Mouse (Mus musculus): Measurements from ENCODE around the gene Sgsm1. TPM values are rescaled to one million over a fixed set of nuclear protein-coding genes. Genes with fewer than 3 reads are reported as not detected.

The Sgsm1 gene
- total RNA-seq, 2 experiments from 2014 or later = 0.75 to 1.3 TPM

- DNase-seq (ENCODE audit: low spot score in 2 of 2) = no peak
These were observed 90.0 kb downstream of the Sgsm1 start for GRCm38 (mm10) chr5:113220383-113221146.

- DNase-seq (ENCODE audit: low spot score in 2 of 2) = no peak
These were observed 90.7 kb downstream of the Sgsm1 start for GRCm38 (mm10) chr5:113219876-113220275.

DNA sequence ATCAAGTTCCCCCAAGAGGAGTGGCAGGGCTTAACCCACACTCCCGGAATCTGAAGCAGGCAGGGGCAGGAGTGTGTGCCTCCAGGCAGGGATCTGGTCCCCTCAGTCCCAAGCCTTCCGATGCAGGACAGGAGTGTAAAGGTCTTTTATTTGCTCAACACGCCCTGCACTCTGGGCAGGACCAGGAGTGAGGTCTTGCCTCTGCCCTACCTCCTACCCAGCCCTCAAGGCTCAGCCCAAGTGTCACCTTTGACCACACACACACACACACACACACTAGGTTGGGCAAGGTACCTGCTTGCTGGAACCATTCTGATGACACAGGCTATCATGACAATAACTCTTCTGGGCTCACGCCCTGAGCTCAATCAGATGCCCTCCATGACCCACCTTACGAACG lies 91.1 kb downstream of the Sgsm1 start:
- no peak for DNase-seq (ENCODE audit: low spot score in 2 of 2)

DNA sequence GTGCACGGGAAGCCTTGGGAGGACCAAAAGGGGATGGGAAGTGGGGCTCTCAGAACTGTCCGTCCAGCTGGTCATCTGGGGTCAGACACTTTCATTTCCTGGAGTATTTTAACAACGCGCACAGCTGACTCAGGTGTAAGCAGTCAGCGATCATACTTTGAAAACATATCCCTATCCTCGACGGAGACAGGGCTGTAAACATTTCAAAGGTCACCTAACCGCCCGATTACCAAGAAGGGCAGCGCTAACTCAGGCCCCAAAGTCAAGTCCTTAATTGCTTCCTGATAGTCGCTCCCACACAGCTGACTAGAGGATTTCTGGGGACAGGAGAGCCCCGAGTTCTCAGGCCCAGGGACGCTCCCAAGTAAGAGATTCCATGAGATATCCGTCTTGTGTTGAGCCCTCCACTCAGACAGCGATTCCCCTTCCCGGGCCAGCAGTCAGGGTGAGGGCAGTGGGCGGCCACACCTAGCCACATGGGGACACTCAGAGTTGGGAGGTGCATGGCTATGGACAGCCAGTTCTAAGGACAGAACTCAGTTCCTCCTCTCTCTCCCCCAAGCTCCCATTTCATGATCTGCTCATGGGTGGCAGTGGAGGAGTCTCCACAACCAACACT lies 91.9 kb downstream of the Sgsm1 start:
- no peak for DNase-seq (ENCODE audit: low spot score in 2 of 2)

- no peak for DNase-seq (ENCODE audit: low spot score in 2 of 2)
These were observed 93.5 kb downstream of the Sgsm1 start for GRCm38 (mm10) chr5:113217076-113217475.

GRCm38 (mm10) chr5:113216328-113216960 lies 94.1 kb downstream of the Sgsm1 start:
- no peak for DNase-seq (ENCODE audit: low spot score in 2 of 2)

DNA sequence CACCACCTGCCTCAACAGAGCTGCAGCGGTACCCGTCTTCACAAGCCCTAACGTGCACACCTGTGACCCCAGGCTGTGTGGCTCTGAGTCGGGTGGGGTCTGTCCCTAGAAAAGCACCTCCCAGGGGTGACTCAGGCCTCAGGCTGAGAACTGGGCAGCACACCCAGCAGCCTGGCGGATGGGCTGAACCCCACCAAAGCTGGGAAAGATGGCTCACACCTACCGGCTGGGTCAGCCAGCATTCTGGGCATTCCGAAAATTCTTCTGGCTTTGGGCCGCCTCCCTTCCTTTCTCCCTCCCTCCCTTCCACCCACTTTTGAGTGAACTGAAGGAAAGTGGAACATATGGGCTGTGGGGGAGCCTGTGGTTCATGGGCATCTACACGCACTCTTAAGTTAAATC lies 95.0 kb downstream of the Sgsm1 start:
- no peak for DNase-seq (ENCODE audit: low spot score in 2 of 2)

GRCm38 (mm10) chr5:113214455-113214854 lies 96.1 kb downstream of the Sgsm1 start:
- DNase-seq (ENCODE audit: low spot score in 2 of 2) = no peak

DNA sequence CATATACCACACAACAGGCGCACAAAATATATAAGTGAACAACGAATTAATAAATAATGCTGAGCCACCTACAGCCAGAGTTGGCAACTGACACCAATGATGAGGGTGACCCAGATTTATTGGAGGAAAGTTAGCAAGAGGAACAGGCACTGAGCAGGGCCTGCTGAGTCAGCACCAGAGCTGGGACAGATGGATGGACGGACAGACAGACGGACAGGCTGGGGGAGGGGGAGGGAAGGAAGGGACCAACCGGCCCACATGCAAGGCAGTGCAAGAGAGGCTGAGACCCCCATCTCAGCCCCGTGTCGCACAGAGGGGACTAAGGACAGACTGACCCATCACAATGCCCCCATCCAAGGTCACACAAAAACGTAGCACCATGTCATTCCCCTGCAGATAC lies 96.5 kb downstream of the Sgsm1 start:
- no peak for DNase-seq (ENCODE audit: low spot score in 2 of 2)

DNA sequence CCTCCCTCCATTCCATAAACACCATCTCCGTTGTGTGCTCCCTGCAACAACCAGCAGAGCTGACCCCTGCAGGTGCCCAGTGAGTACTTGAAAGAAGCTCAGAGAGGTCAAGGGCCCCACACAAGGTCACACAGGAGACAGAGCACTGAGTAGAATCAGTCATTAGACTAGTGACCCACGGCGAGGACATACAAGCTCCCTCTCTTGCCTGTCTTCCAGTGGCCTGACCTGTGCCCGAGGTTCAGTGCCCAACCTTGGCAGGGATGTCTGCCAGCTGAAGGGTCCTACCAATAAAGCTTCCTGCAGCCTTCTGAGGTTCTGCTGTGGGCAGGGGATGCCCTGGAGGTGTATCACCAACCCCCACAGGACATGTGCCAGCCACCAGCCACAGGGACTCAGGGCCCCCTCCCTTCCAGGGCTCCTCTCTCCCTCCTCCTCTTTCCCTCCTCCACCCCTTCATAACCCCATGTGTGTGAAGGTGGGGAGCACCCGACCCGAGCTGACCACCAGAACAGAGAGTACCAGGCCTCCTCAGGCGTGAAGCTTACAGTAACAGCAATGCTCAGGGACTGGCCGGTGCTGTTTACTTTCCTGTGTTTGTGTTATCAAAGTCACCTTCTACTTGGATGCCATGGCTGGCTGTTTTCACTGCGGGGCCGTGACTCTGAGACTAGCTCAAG lies 98.3 kb downstream of the Sgsm1 start:
- no peak for DNase-seq (ENCODE audit: low spot score in 2 of 2)

- no peak for DNase-seq (ENCODE audit: low spot score in 2 of 2)
These were observed 100.3 kb downstream of the Sgsm1 start for GRCm38 (mm10) chr5:113210314-113210713.

DNA sequence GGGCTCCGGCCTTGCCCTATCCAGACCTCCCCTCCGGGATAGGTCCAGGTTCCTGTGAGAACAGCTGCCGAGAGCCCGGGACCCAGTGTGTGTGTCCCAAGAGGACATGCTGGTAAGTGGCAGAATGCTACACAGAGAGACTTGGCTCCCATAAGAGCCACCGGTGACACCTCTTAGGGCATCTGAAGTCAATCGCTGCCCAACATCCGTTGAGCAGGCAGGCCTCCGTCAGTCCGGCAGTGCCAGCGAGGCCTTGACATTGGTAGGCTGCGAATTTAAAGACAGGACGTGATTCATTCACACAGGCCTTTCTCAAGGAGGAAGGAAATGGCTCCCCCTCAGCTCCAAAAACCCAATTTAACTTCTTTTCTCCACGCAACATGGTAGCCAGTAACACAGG lies 100.7 kb downstream of the Sgsm1 start:
- no peak for DNase-seq (ENCODE audit: low spot score in 2 of 2)

DNA sequence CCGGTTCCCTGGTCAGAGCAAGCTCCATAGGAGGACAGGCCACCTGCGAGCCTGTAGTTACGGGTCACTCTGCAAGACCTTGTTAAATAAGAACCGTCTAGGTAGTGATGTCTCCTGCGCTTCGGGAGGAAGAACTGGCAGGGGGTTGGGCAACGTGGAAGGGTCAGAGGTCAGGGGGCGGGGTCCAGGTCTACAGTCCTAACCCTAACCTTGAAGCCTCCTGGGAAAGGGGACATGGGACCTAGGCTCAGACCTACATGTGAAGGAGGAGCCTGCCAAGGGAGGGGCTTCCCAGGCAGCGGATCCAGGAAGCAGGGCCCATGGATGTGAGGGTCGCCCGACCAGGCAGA lies 101.2 kb downstream of the Sgsm1 start:
- DNase-seq (ENCODE audit: low spot score in 2 of 2) = no peak

DNA sequence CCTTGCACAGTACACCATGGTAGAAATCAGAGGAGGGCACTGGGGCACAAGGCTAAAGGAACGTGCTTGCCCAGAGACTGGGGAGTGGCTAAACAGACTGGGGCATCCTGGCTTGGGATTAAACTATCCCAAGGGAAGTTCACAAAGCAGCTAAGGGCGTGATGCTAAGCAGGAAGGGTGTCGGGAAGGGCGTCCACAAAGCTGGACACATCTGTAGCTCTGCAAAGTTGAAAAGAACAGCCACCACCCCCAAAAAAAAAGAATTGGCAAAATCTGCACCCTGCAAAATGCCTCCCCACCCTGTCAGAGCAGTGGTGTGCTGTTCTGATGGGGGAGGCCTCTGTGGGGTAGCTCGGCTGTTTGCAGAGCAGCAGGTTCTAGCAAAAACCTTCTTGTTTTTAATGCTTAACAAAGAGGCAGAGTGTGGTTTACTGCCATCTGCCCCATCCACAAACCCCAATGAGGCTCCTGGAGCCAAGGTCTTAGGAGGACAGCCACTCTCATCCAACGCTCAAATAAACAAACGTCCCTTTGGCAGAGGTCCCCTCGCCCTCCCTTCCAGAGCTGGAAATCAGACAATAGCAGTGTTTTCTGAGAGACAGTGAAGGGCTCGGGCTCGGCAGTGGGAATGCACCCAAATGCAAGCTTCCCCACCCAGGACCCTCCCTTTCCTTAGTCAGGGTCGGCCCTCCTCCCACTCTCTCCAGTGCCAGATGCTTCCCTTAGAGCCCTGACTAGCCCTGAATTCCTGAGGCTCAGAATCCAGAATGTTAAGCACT lies 101.8 kb downstream of the Sgsm1 start:
- peak; percentile 54 to 82 for DNase-seq (ENCODE audit: low spot score in 2 of 2)

GRCm38 (mm10) chr5:113208048-113208447 lies 102.5 kb downstream of the Sgsm1 start:
- DNase-seq (ENCODE audit: low spot score in 2 of 2) = no peak

DNA sequence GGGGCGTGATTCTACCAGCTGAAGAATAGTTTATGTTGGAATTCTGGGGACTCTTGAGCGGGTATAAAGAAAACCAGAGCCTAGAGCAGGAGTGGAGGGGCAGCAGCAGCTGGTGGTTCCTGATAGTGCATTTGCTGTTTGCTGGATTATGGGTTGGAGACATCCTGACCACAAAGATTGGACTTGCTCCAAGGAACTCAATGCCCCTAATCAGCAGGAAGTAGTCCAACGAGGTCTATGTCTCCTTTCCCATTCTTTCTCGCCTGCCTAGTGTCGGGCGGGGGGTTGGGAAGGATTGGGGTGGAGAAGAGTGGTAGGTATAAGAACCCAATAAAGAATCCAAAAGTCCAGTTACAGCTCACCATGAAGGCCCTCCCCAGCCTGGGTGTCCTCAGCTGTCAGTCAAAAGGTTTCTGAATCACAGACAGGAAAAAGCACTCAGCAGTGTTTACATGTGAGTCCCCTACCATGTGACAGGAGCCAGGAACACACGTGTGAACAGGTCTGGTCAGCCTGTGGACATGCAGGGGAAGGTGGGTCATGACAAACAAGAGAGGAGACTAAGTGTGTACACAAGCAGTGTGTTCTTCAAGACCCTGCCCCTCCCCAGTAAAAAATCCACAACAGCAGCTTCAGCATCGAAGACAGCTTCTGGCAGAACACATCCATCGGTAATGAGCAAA lies 103.8 kb downstream of the Sgsm1 start:
- no peak for DNase-seq (ENCODE audit: low spot score in 2 of 2)

DNA sequence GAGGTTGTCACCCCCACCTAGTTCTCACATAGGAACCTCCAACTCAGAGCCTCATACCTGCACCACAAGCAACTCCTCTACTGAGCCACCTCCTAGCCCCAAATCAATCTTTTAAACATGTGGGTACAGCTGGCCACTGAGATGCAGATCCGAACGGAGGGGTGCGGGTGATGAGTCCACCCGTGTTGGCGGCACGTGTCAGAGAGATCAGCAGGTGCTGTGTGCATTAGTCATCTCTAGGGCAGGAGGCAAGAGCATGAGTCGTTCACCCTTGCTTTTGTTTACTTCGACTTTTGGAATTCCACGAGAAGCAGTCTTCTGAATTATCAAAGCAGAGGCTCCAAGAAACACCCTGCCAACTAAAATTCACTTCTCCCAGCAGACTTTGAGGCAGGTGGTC lies 106.4 kb downstream of the Sgsm1 start:
- no peak for DNase-seq (ENCODE audit: low spot score in 2 of 2)

- DNase-seq (ENCODE audit: low spot score in 2 of 2) = no peak
These were observed 110.8 kb downstream of the Sgsm1 start for GRCm38 (mm10) chr5:113199772-113200134.

DNA sequence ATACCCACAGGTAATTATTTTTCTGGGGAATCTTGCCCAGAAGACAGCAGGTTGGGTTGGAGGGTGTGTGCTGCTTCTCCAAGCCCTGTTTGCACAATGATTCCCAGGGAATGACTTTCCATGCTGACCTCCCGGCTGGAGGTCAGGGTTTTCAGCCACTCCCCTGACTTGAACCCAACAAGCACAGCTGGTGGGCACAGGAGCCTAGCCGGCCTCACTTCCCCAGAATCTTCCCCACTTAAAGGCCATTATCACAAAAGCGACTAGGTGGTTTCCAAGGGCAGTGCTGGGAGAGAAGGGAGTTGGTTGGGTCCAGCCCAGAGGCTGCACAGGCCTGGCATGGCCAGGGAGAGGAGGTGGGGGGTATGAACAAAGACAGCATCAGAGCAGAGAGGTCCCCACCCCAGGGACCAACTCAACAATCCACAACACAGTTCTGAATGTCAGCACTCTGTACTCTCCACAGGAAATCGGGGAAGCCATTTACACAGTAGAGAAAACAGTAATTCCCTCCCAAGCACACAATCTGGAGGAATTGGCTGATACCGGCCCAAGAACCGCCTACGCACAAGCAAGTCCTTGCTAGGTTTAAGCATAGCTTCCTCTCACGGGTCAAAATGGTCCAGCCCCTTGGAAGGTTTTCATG lies 111.3 kb downstream of the Sgsm1 start:
- no peak for DNase-seq (ENCODE audit: low spot score in 2 of 2)
